Mouse (Mus musculus) retina, postnatal 7 days (tissue): ENCODE results near the gene Mrnip.
A peak's percentile ranks its signal among the peaks of the same experiment; 100 is the strongest.

Experiments
- DNase-seq: peaks from one replicate; pipeline ENCODE4 v3.0.0-alpha.2; 2012; ENCODE audit warnings: low read depth, low spot score

Mrnip gene

GRCm38 (mm10) chr11:50201590-50201989, 27.3 kb downstream of the Mrnip start:
- DNase-seq: no peak

- DNase-seq: no peak
These were observed 29.1 kb downstream of the Mrnip start for GRCm38 (mm10) chr11:50203302-50203827.

GRCm38 (mm10) chr11:50205434-50205833, 31.2 kb downstream of the Mrnip start:
- no peak for DNase-seq

- no peak for DNase-seq
These were observed 31.8 kb downstream of the Mrnip start for GRCm38 (mm10) chr11:50206037-50206436.

- no peak for DNase-seq
These were observed 33.1 kb downstream of the Mrnip start for GRCm38 (mm10) chr11:50207344-50207743.

- DNase-seq: no peak
These were observed 33.8 kb downstream of the Mrnip start for GRCm38 (mm10) chr11:50208039-50208438.

GRCm38 (mm10) chr11:50210101-50210504, 35.9 kb downstream of the Mrnip start:
- DNase-seq: peak; percentile 87

GRCm38 (mm10) chr11:50210505-50211151, 36.4 kb downstream of the Mrnip start, which contains the start of the genes Sqstm1 and Mgat4b:
Gene Sqstm1, minus strand, starts transcription at chr11:50210827.
Gene Mgat4b, plus strand, starts transcription at chr11:50210890.
- DNase-seq: peak; percentile 65

GRCm38 (mm10) chr11:50211322-50212059, 37.2 kb downstream of the Mrnip start:
- no peak for DNase-seq

GRCm38 (mm10) chr11:50212060-50212739, 38.0 kb downstream of the Mrnip start:
- no peak for DNase-seq

GRCm38 (mm10) chr11:50212848-50213758, 38.9 kb downstream of the Mrnip start:
- DNase-seq: no peak

GRCm38 (mm10) chr11:50214631-50215030, 40.4 kb downstream of the Mrnip start:
- no peak for DNase-seq

- DNase-seq: no peak
These were observed 41.4 kb downstream of the Mrnip start for GRCm38 (mm10) chr11:50215633-50216032.

- no peak for DNase-seq
These were observed 42.6 kb downstream of the Mrnip start for GRCm38 (mm10) chr11:50216724-50217366.

- no peak for DNase-seq
These were observed 43.6 kb downstream of the Mrnip start for GRCm38 (mm10) chr11:50217811-50218210.

- DNase-seq: no peak
These were observed 45.6 kb downstream of the Mrnip start for GRCm38 (mm10) chr11:50219833-50220232.

GRCm38 (mm10) chr11:50222559-50223276, 48.5 kb downstream of the Mrnip start:
- DNase-seq: no peak

- DNase-seq: no peak
These were observed 49.8 kb downstream of the Mrnip start for GRCm38 (mm10) chr11:50223783-50224662.
